Mouse (Mus musculus) left cerebral cortex, postnatal 36 days (tissue): Measurements from ENCODE around the gene Pramel1. TPM values are rescaled to one million over a fixed set of nuclear protein-coding genes. Genes with fewer than 3 reads are reported as not detected.
A peak's percentile ranks its signal among the peaks of the same experiment; 100 is the strongest.
"Not testable (repeated sequence)": the region's sequence is repeated elsewhere in the genome, so short reads cannot be mapped to it uniquely, and the experiment has no call there.

Experiments used
- DNase-seq, 2 experiments: peaks; one replicate each; pipeline ENCODE4 v3.0.0; 2021 to 2022; ENCODE audit warnings: low spot score in 2 of 2, mixed read lengths in 1 of 2
- intact Hi-C: fragments of 180-260 bp; cut with DNase I; formaldehyde crosslinking; loops from one replicate; pipeline ENCODE4 v1.15.1; 2025
- total RNA-seq, 2 experiments: library from RNA; stranded (reverse); gene quantifications; 2 replicates each; pipeline ENCODE4 v1.2.3; 2021

The Pramel1 gene
- not detected for total RNA-seq

GRCm38 (mm10) chr4:143394181-143394580, at the start of gene Pramel1:
TSS of gene Pramel1 (plus strand) at chr4:143394428.
- intact Hi-C loops: no loop called here
- no peak for DNase-seq

- intact Hi-C loops, DNase-seq: not testable (repeated sequence)
Measured at GRCm38 (mm10) chr4:143345491-143345890, 48.7 kb upstream of the Pramel1 start.

GRCm38 (mm10) chr4:143348678-143349077, 45.5 kb upstream of the Pramel1 start:
- intact Hi-C loops: no loop called here
- no peak for DNase-seq

- DNase-seq: no peak
- intact Hi-C loops: no loop called here
Measured at GRCm38 (mm10) chr4:143349484-143349906, 44.7 kb upstream of the Pramel1 start, which contains the start of gene Lrrc38. TSS of gene Lrrc38 (plus strand) at chr4:143349757.

- no peak for DNase-seq
- intact Hi-C loops: no loop called here
Measured at GRCm38 (mm10) chr4:143350047-143351015, 43.9 kb upstream of the Pramel1 start.

GRCm38 (mm10) chr4:143352301-143352700, 41.9 kb upstream of the Pramel1 start:
- intact Hi-C loops: no loop called here
- no peak for DNase-seq

GRCm38 (mm10) chr4:143361520-143361919, 32.7 kb upstream of the Pramel1 start:
- DNase-seq: no peak
- intact Hi-C loops: no loop called here

- intact Hi-C loops: no loop called here
- no peak for DNase-seq
Measured at GRCm38 (mm10) chr4:143366415-143367041, 27.7 kb upstream of the Pramel1 start.

- DNase-seq: no peak
- intact Hi-C loops: no loop called here
Measured at GRCm38 (mm10) chr4:143379480-143379879, 14.7 kb upstream of the Pramel1 start.

- intact Hi-C loops: loop anchor here (1.0 to 2.0 kb wide), 3 partner anchors 55 to 353 kb away; no protein-coding TSS in a partner anchor
- peak in 1 of 2 experiments; percentile 9 for DNase-seq
Measured at GRCm38 (mm10) chr4:143379931-143380715, 14.1 kb upstream of the Pramel1 start.

GRCm38 (mm10) chr4:143380716-143381004, 13.6 kb upstream of the Pramel1 start:
- DNase-seq: peak in 1 of 2 experiments; percentile 5
- intact Hi-C loops: loop anchor here (1.0 to 2.0 kb wide), 3 partner anchors 55 to 354 kb away; no protein-coding TSS in a partner anchor

GRCm38 (mm10) chr4:143382163-143382562, 12.1 kb upstream of the Pramel1 start:
- intact Hi-C loops: no loop called here
- DNase-seq: no peak

- intact Hi-C loops: no loop called here
Measured at GRCm38 (mm10) chr4:143383646-143384045, 10.6 kb upstream of the Pramel1 start.

GRCm38 (mm10) chr4:143388955-143389702, 5.1 kb upstream of the Pramel1 start:
- intact Hi-C loops: no loop called here
- peak; percentile 19 to 24 for DNase-seq

More at GRCm38 (mm10) chr4:143383646-143384045, 10.6 kb upstream of the Pramel1 start:
- no peak for DNase-seq

- intact Hi-C loops: no loop called here
- no peak for DNase-seq
Measured at GRCm38 (mm10) chr4:143411566-143412218, 17.5 kb downstream of the Pramel1 start.

GRCm38 (mm10) chr4:143412219-143413092, 18.2 kb downstream of the Pramel1 start, which contains the start of gene Pramef8:
TSS of gene Pramef8 (plus strand) at chr4:143412426.
- peak; percentile 88 to 95 for DNase-seq
- intact Hi-C loops: no loop called here

GRCm38 (mm10) chr4:143413621-143414020, 19.4 kb downstream of the Pramel1 start:
- intact Hi-C loops: no loop called here

GRCm38 (mm10) chr4:143414121-143414520, 19.9 kb downstream of the Pramel1 start:
- no peak for DNase-seq
- intact Hi-C loops: no loop called here

More at GRCm38 (mm10) chr4:143413621-143414020, 19.4 kb downstream of the Pramel1 start:
- DNase-seq: no peak
